Mouse (Mus musculus) heart, adult 2 months (tissue): ENCODE data around the gene Nek6.

ENCODE experiments used
- CTCF ChIP-seq: fragments of 200-600 bp; IDR thresholded peaks from 2 replicates; pipeline ENCODE4 v1.8.1; 2022; ENCODE audit warnings: antibody characterized with exemption, mild to moderate bottlenecking, moderate library complexity
- EP300 ChIP-seq: fragments of 200-500 bp; IDR thresholded peaks from 2 replicates; pipeline ENCODE4 v1.6.1; 2011; ENCODE audit warnings: low read depth, low read length, control low read depth; ENCODE audit not compliant: insufficient read depth
- POLR2A ChIP-seq: fragments of 200-500 bp; IDR thresholded peaks from 2 replicates; pipeline ENCODE4 v1.6.1; 2011; ENCODE audit warnings: mild to moderate bottlenecking, low read depth, low read length, control low read depth; ENCODE audit not compliant: insufficient read depth

DNA sequence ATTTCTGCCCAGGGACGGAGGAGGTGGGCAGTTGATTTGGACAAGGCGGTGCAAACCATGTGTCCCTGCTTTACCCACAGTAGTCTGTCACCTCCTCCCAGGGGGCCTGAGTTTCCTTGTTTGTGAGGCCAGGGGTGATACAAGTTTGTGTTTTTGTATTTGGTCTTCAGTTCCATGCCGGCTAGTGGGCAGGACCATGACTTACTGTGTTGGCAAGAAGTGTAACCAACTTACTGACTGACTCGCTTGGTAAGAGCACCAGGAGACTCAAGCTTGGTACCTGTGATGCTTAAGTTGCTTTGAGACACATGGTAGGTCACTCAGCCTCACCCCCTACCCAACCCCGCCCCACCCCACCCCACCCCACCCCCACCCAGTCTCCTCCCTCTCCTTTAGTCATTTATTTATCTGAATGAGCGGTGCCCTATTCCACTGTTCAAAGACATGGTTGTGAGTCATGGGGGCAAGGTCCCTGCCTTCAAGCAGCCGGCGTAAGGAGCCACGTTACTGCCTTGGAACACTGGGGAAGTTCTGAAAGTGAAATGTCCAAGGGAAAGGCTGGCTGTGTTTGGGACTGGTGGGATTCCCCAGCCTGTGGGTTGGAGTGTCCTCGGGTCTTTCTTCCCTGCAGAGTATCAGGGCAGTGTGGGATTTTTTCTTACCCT is 12.5 kb downstream of the Nek6 start:
- TF ChIP-seq CTCF: no peak
- TF ChIP-seq POLR2A: no peak
- no peak for TF ChIP-seq EP300
